Mouse (Mus musculus) megakaryocyte, embryonic 14.5 days (primary cell): ENCODE data around the gene Nf2.

ENCODE experiments used
- FLI1 ChIP-seq: IDR thresholded peaks from 2 replicates; pipeline ENCODE4 v1.6.1; 2012; ENCODE audit warnings: low read length, inconsistent platforms, mixed read lengths
- GATA1 ChIP-seq: IDR thresholded peaks from 3 replicates; pipeline ENCODE4 v1.6.1; 2012; ENCODE audit warnings: mixed read lengths, low read length, inconsistent platforms, borderline replicate concordance

GRCm38 (mm10) chr11:4716530-4717236 lies 132.7 kb downstream of the Nf2 start:
- no peak for TF ChIP-seq GATA1
- no peak for TF ChIP-seq FLI1
